Mouse (Mus musculus) neural tube, embryonic 10.5 days (tissue): ENCODE measurements around the gene Eef1akmt2.

ENCODE experiments used
- DNase-seq: peaks from one replicate; pipeline ENCODE4 v3.0.0-alpha.2; 2017; ENCODE audit warnings: low spot score; ENCODE audit errors: extremely low spot score

Gene Eef1akmt2

DNA sequence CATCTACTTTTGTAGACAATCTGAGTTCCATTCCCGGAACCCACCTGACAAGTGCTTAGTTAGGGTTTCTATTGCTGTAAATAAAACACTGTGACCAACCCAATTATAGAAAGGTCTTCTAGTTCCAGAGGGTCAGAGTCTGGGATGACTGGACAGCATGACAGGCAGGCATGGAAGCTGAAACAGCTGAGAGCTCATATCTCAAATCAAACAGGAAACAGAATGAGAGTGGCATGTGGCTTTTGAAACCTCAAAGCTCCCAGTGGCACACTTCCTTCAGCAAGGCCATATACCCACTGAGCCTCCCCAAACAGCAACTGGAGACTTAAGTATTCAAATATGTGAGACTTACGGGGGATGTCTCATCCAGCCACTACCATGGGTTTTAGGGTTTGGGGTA is 20.6 kb upstream of the Eef1akmt2 start:
- no peak for DNase-seq

DNA sequence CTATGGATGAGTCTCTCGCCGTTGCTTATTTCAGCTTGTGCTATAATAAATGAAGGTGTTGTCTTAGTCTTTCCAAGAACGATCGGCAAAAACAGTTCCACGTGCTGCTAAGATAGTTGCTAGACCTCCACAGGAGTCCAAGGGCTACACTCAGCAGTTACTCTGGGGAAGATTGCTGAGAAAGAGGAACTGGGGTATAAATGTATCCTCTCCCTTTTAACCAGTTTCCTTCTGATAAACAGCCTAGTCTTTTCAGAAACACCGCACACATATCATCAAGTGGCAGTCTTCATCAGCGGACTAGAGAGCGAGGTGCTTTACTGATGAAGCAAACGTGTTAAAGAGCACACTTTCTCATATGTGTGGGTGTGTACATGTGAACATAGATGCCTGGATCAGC is 13.8 kb upstream of the Eef1akmt2 start:
- DNase-seq: no peak

- peak; percentile 85 for DNase-seq
Observed at GRCm38 (mm10) chr7:132859042-132859958, 6.8 kb upstream of the Eef1akmt2 start, which contains the start of gene Abraxas2. Gene Abraxas2, plus strand, starts transcription at chr7:132859225.

DNA sequence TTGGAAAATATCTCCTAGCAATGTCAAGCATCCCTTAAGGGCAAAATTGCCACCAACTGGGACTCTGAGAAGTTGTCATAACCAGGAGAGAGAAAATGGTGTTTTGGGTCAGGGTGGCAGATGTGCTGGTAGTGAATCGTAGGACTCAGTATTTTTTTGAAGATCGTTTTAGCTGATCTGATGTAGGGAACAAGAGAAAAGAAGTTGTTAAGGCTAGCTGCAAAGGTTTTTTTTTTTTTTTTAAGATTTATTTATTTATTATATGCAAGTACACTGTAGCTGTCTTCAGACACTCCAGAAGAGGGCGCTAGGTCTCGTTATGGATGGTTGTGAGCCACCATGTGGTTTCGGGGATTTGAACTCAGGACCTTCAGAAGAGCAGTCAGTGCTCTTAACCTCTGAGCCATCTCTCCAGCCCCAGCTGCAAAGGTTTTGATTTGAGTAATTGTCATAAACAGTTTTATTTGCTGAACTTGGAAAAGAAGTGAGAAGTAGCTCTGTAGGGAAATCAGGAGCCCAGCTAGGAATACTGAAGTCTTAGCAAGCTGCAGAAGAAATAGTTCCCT is 5.7 kb upstream of the Eef1akmt2 start:
- no peak for DNase-seq

GRCm38 (mm10) chr7:132856083-132856482 is 3.6 kb upstream of the Eef1akmt2 start:
- DNase-seq: no peak

- DNase-seq: no peak
Observed at GRCm38 (mm10) chr7:132853946-132854345, 1.5 kb upstream of the Eef1akmt2 start.

GRCm38 (mm10) chr7:132853361-132853760 is 888 bp upstream of the Eef1akmt2 start:
- no peak for DNase-seq

GRCm38 (mm10) chr7:132843152-132843551 is 9.3 kb downstream of the Eef1akmt2 start:
- DNase-seq: no peak

GRCm38 (mm10) chr7:132842455-132842854 is 10.0 kb downstream of the Eef1akmt2 start:
- no peak for DNase-seq

DNA sequence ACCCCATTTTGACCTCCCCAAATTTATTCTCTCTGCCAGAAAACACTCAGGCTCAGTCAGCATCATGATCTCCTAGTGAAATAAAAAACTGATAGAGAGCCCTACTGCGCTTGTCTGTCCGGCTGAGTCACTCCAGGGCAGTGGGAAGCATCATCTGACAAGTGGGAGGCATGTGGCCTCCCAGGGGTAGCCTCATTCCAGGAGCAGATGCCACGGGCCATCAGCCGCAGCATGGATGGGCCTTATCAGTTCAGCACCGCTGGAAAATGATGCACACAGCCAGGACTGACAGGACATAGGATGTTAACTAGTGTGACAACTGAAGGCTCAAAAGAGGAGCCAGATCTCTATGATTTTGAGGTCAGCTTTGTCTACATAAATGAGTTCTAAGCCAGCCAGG is 11.2 kb downstream of the Eef1akmt2 start:
- no peak for DNase-seq

- no peak for DNase-seq
Observed at GRCm38 (mm10) chr7:132830955-132831354, 21.5 kb downstream of the Eef1akmt2 start.

DNA sequence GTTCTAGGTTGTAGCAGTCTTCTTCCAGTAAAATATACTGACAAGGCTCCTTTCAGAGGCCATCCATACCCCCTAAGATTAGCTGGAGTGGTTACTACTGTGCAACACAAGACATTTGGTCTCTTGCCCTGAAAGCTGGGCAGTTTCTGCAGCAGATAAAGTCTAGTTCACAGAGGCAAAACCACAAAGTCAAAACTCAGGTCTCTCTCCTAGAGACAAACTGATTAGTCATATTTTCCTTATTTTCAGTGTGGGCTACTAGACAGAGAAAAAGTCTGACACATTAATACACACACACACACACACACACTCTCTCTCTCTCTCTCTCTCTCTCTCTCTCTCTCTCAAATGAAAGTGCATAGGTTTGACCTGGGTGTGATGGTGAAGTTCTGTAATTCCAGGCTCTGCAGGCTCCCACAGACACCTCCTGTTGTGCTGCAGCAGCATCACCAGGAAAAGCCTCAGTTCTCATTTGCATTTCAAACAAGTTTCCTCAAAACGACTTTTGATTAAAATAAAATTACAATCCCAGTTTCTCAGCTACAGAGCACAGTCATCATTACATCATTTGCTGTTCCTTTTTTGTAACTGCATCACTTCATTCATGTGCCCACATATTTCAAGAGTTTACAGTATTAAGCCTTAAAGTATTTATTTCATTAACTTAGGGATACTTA is 28.0 kb downstream of the Eef1akmt2 start:
- DNase-seq: no peak

- DNase-seq: no peak
Observed at GRCm38 (mm10) chr7:132823832-132824231, 28.6 kb downstream of the Eef1akmt2 start.

GRCm38 (mm10) chr7:132820692-132821091 is 31.8 kb downstream of the Eef1akmt2 start:
- DNase-seq: no peak

DNA sequence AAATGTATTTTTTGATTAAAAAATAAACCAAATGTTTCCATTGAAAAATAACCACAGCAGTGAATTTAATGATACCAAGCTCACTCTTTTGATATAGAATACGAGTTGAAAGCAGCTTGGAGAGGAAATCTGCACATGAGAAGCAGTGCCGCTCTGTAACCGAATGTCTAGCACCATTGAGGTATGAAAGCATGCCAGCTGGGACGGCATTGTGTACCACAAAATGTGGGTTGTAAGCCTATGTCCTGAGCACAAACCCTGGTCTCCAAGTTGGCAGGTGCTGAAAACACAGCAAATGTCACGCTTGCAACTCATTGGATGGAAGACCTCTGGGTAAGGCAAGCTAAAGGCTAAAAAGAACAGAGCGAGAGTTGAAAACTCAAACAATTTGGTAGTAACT is 35.4 kb downstream of the Eef1akmt2 start:
- no peak for DNase-seq

GRCm38 (mm10) chr7:132816528-132816927 is 35.9 kb downstream of the Eef1akmt2 start:
- no peak for DNase-seq

GRCm38 (mm10) chr7:132815081-132815480 is 37.4 kb downstream of the Eef1akmt2 start:
- no peak for DNase-seq

- no peak for DNase-seq
Observed at GRCm38 (mm10) chr7:132814089-132814450, 38.4 kb downstream of the Eef1akmt2 start.

DNA sequence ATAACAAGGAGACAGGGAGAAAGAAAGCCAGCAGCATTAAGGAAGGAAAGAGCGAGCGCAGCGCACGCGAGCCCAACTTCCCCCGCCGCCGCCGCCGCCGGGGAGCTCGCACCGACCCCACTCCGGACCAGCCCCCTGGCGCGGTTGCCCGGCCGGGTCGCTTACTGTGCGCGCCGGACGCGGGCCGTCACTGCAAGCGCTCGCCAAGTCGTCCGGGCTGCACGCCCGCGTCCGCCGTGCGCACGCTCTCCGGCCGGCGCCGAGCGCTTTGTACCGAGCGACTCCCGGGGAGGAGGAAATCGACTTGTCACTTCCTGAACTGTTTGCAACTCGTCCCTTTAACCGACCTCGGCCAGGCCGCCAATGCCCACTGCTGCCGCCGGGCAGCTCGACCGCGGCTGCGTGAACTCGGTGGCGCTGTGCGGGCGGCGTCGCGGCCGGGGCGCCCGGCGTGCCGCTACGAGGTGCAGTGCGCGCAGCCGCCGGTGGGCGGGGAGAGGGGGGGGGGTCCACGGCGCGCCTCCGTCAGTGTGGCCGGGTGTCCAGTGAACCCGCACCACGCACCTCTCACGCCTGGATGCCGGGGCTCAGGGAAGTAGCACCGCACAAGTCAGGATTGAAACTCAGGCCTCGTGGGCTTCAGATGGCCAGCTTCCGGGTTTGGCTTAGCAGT is 38.9 kb downstream of the Eef1akmt2 start, which contains the start of gene Fam53b:
Gene Fam53b, minus strand, starts transcription at position 471 of the 673 bp plus-strand sequence.
- DNase-seq: peak; percentile 85

DNA sequence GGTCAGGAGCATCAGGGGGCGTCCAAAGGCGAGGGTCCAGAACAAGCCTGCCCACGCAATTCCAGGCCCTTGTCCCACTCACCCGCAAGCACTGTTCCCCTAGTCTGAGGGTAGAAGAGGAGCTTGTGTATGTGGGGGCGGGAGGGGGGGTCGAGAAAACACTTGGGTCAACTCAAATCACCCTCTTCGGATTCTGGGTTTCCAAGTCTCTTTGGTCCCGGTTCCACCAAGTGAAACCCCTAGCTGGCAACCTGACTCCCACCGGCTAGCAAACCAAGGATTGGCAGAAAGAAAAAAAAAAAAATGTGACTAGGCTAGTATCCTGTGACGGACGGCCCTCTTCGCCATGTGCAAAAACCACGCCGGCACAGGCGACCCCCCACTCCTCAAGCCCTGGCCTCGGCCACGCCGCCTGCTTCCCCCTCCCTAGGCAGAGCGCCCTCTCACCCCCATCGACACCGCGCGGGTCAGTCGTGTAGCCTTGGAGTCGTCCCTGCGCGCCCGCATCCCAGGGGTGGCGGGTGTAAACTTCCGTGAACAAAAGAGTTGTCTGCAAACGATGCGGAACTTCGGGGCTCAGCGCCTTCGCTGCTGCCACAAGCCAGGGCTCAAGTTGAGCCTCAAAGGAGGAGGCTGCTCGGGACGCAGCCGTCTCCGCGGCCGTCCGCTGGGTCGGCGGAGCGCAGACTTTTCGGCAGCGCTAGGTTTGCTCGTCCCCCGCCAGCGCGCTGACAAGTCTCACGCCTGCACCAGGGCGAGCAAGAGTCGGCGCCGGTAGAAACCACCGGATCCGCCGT is 39.7 kb downstream of the Eef1akmt2 start:
- peak; percentile 76 for DNase-seq
